ENCODE assay signal across 4 mouse cellular contexts in genomic region chr19:16777391-16777790, GRCm38 (mm10). TPM values are rescaled to one million over a fixed set of nuclear protein-coding genes. Genes with fewer than 3 reads are reported as not detected.
DNase-seq lines count a peak whose midpoint lies in the region; ATAC-seq and TF ChIP-seq lines count a peak whose summit lies in the region.
"Not testable (repeated sequence)": the region's sequence is repeated elsewhere in the genome, so short reads cannot be mapped to it uniquely, and the experiment has no call there.

No protein-coding gene starts in this region.

- not testable (repeated sequence) for TF ChIP-seq RAD21 in CH12.LX (IDR thresholded peaks at IDR 0.05; ENCODE audit: low read depth, low read length)

- TF ChIP-seq CTCF in CH12.LX (conservative IDR thresholded peaks at IDR 0.05 in 1 of 2, IDR thresholded peaks at IDR 0.05 in 1 of 2; ENCODE audit: low read depth in 2 of 2, low read length in 2 of 2) = not testable (repeated sequence)

- TF ChIP-seq EP300 in CH12.LX (IDR thresholded peaks at IDR 0.05; ENCODE audit: low read length) = not testable (repeated sequence)

- peak overlapping the region; percentile 96 for H3K4me2 ChIP-seq in CH12.LX (ENCODE audit: insufficient read depth, low read depth, poor library complexity, severe bottlenecking)
- peak overlapping the region; percentile 70 for H3K4me2 ChIP-seq in liver, embryonic 12.5 days

- TF ChIP-seq POLR2A in CH12.LX (IDR thresholded peaks at IDR 0.05; ENCODE audit: low read depth, low read length) = not testable (repeated sequence)

- not testable (repeated sequence) for DNase-seq in CH12.LX (ENCODE audit: extremely low read depth)
- peak; percentile 12 for DNase-seq in cerebellum, adult 9-11 months

- H3K4me1 ChIP-seq in CH12.LX (ENCODE audit: control insufficient read depth in 1 of 2, insufficient read depth in 2 of 2) = peaks cover 7 to 35% of the 10 kb centered on the region in 2 experiments
- H3K4me1 ChIP-seq in liver, embryonic 12.5 days = peaks cover 46% of the 10 kb centered on the region
- peaks cover 68% of the 10 kb centered on the region for H3K4me1 ChIP-seq in megakaryocyte, embryonic 14.5 days

- H3K36me3 ChIP-seq in CH12.LX (replicated peaks in 1 of 2; ENCODE audit: control insufficient read depth in 1 of 2, insufficient read depth in 1 of 2, low read length in 1 of 2); liver, embryonic 12.5 days; megakaryocyte, embryonic 14.5 days (replicated peaks; ENCODE audit: low read length): not testable (repeated sequence)

- H3K27ac ChIP-seq in CH12.LX (ENCODE audit: insufficient read depth, low read depth); liver, embryonic 12.5 days: not testable (repeated sequence)

- dilution Hi-C loops in CH12.LX (cut with MboI; ENCODE audit: extremely low pct_ligation_motif_present, extremely low pct_unique_long_range_greater_than_20kb, low sequenced_read_pairs) = not testable (repeated sequence)

- peak overlapping the region in 1 of 3 experiments; percentile 63 for H3K4me3 ChIP-seq in CH12.LX (replicated peaks in 1 of 3; ENCODE audit: low read depth in 2 of 3, low read length in 2 of 3, poor library complexity in 1 of 3)
- not testable (repeated sequence) for H3K4me3 ChIP-seq in liver, embryonic 12.5 days
- peak overlapping the region; percentile 60 for H3K4me3 ChIP-seq in megakaryocyte, embryonic 14.5 days (replicated peaks)

- H3K9ac ChIP-seq in CH12.LX (ENCODE audit: insufficient read depth, low read depth) = not testable (repeated sequence)
- H3K9ac ChIP-seq in liver, embryonic 12.5 days = peak overlapping the region; percentile 55; the same call in 1 of the 2 replicates

- not testable (repeated sequence) for H3K27me3 ChIP-seq in CH12.LX (replicated peaks); liver, embryonic 12.5 days (replicated peaks); megakaryocyte, embryonic 14.5 days (replicated peaks)

- peaks cover 58% of the 10 kb centered on the region for H3K79me2 ChIP-seq in CH12.LX (replicated peaks; ENCODE audit: control insufficient read depth, extremely low read depth, insufficient read depth, poor library complexity, severe bottlenecking)

- ATAC-seq in liver, embryonic 12.5 days = not testable (repeated sequence)

- H3K9me3 ChIP-seq in CH12.LX (replicated peaks; ENCODE audit: low read length); liver, embryonic 12.5 days (replicated peaks); megakaryocyte, embryonic 14.5 days: not testable (repeated sequence)

- in situ Hi-C loops in CH12.LX (cut with MboI; ENCODE audit: low pct_ligation_motif_present, low pct_unique_long_range_greater_than_20kb, low sequenced_read_pairs) = loop anchor here (10.0 kb wide), 1 partner anchor 183 kb away; no protein-coding TSS in a partner anchor

RNA-seq across cellular contexts. Expression of gene Vps13a, which starts 3.3 kb away (rescaled TPM):
- total RNA-seq in CH12.LX (2012; rRNA removed) (27.8 and 35.9 TPM in 2 replicates), CH12.LX (2014; rRNA removed) (32.5 and 33.5 TPM in 2 replicates)
- polyA plus RNA-seq in CH12.LX (2012; ENCODE audit: insufficient read length, low read depth) = 31.9 and 36.7 TPM in 2 replicates
- 10.0 and 10.8 TPM in 2 replicates for polyA plus RNA-seq in liver, embryonic 12.5 days (2016; fragmentation: Nextera tagmentation; extraction: Ambion mirVana)
- polyA plus RNA-seq in megakaryocyte, embryonic 14.5 days (2012; ENCODE audit: insufficient read depth, low replicate concordance) = 3.1 TPM in 1 of 2 replicates, not detected in the other
